Mouse (Mus musculus): ENCODE data around the gene Ift22.

DNA sequence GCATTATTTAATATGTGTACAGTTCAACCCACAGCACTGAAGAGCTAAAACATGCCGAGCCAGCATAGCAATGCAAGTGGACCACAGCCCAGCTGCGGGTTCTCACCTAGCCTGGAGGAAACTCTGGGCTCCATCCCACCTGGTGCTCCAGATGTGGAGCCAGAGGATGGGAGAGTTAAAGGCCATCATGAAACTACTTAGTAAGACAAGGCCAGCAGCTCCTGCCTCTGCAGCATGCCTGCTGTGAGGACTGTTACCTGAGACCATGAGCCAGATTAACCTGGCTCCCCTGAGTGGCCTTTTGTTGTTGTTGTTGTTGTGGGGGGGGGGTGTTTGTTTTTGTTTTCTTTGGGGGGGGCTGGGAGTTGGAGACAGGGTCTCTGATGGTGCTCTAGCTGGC, 35.4 kb downstream of the Ift22 start:
- TF ChIP-seq CTCF (IDR thresholded peaks at IDR 0.05; ENCODE audit: borderline replicate concordance, insufficient read depth, low read depth, low read length) (no peak), POLR2A (IDR thresholded peaks at IDR 0.05; ENCODE audit: borderline replicate concordance, insufficient read depth, low read length) (no peak)
